Mouse (Mus musculus): ENCODE measurements around the gene Egfem1.

The Egfem1 gene

DNA sequence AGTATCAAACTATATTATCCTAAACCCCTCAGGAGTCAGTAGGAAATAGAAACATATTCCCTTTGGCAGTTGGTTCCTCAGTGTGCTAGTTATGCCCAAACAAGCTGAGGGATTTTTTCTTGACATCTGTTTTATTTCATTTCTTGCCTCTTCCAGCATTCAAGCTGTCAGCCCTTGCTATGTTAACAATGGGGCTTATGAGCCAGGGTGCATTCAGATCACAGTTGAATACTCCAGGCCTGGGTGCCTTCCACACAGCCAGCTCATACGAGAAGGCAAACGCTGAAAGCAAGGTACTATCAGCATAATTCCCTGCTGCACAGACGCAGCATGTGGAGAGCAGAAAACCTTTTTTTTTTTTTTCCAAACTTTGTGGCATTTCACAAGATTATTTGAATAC is 526.9 kb downstream of the Egfem1 start:
- no peak for DNase-seq

DNA sequence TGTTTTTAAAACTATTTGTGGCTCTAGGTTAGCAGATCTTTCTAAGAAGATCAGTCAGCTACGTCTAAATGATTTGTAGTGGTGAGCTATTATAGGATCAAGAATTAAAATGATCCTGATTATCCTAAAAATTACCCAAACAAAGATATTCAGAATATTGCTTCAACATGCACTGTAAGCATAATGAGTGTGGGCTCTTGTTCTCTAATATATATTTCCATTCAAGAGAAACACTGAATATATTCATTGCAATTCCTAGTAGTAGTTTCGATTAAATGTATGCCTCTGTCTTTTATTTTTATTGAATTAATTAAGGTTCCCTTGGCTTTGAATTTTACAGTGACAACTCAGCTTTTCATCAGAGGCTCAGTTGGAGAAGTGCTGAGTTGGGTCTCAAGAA is 527.4 kb downstream of the Egfem1 start:
- DNase-seq: no peak

DNA sequence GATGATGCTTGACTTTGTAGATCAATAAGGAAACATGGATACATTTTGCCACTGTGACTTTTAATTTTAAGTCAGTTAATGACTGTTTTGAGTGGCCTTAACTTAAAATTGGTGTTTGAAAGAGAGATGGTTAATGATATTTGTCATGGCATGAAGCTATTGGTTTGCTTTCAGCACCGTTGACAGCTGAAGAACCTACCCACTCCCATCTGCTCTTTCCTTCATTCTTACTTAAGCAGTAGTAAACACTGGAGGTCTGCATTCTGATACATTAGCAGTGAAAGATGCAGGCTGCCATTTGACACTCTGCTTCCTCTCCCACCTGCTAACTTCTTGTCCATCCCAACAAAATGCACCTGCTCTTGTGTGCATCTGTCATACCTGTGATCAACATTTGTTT is 537.8 kb downstream of the Egfem1 start:
- no peak for DNase-seq

DNA sequence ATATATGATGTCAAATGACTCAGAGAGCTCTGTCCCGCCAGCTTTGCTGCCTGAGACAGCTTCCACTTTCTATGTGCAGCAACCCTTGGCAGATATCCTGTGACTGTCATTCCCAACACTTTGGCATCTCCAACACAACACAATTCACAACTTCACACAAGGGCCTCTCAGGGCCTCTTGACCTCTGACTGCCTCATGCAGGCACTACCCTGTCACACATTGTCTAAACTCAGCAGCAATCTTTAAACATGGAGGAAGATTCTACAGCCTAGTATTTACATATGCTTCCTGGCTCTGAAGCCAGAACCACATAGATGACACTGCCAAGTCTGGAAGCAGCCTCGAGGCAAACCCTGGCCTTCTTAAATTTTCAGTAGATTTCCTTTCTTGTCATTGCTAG is 558.0 kb downstream of the Egfem1 start:
- DNase-seq: no peak

DNA sequence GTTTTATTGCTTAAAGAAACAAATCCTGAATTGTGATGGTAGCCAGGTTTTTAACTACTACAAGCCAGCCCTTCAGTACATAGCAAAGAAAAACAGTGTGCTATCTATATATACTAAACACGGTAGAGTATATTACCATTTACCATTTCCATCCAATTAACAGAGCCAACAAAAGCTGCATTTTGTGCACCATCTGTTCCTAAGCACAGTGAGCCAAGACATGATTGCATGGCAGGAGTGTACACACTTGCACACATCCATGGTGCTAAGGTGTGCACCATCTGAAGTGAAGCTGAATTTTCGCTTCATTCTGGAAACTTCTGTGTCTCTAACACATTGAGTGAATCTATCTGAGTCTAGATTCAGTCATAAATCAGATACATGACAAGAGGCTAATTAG is 585.0 kb downstream of the Egfem1 start:
- DNase-seq: no peak

DNA sequence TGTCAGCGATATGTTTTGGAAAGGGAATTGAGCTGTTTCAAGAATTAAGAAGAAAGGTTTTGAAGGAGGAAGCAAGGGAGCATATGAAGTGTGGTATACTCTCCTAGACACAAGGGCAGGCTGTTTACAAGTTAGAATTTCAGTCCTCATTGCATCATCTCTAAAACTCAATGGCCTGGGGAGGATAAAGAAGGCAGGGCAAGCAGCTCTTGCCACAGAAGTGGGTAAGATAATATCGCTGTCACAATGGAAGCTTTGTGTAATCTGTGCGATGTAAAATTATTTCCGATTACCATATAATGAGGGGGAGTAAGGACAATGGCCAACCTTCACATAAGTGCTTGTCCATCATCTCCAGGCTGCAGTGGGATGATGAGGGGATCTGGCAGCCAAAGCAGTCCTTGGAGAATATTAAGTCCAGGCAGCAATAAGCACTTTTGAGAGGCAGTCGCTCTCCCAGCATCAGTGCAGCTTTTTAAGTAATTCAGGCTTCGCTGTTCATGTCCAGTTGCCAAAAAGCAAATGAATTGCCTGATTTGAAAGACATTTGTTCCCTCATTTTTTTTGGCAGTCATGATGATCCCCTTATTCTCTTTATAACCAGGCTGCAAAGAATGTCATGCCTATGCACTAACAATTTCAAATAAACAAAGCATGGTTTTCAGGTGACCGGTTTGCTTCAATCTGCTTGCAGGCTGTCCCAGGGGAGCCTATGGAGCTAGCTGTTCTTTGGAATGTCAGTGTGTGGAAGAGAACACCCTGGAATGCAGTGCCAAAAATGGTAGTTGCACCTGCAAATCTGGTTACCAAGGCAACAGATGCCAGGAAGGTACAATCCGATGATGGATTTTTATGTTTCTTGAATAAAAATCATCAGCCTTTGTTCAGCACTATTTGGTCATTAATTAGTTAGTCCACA is 607.8 kb downstream of the Egfem1 start:
- no peak for DNase-seq

DNA sequence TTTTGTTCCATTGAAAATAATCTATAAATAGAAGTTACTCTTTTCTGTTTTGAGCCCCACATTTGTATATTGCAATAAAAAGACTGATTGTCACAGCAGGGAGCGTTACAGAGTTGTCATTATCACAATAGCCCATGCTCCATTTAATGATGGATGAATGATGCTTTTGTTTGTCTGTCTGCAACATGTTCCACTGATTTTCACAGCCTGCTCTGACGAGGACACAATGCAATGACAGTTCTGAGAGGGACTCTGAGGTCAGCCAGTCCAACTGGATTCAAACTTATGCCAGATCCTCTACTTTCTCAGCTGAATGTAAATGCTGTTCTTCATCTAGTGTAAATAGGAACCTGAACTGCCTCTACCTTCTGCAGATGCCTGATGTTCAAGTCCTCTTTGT is 619.3 kb downstream of the Egfem1 start:
- no peak for DNase-seq

DNA sequence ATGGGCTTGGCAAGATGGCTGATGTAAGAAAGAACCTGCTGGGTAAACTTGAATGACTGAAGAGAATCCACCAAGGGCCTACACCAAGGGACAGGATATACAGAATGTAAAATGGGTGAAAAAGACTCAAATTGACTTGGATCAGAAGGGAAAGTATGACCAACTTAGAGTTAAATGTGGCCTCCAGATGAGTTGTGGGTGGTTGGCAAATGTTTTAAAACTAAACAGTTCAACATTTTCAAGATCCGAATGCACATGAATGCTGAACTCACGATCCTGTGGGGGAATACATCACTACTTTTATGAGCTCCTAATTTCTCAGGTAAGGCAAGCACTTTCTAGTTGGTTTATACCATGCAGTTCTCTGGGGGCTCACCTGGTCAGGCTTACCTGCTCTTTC is 625.0 kb downstream of the Egfem1 start:
- DNase-seq: no peak

DNA sequence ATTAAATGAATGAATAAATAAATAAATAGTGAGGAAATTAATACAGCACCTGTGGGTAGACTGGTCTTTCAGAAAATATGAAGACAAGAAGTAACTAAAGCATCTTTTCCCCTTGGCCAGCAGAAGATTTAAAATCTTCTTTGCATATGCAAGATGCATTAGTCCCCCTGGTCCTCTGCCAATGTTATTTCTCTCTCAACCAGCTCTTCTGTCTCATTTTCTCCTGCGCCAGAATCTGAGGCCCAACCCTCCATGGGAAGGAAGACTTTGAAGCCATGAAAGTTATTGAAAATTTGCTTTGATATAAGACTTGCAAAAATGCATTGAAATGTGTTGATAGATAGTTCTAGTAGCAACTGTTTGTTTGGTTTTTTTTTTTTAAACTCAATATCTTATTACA is 625.6 kb downstream of the Egfem1 start:
- no peak for DNase-seq

DNA sequence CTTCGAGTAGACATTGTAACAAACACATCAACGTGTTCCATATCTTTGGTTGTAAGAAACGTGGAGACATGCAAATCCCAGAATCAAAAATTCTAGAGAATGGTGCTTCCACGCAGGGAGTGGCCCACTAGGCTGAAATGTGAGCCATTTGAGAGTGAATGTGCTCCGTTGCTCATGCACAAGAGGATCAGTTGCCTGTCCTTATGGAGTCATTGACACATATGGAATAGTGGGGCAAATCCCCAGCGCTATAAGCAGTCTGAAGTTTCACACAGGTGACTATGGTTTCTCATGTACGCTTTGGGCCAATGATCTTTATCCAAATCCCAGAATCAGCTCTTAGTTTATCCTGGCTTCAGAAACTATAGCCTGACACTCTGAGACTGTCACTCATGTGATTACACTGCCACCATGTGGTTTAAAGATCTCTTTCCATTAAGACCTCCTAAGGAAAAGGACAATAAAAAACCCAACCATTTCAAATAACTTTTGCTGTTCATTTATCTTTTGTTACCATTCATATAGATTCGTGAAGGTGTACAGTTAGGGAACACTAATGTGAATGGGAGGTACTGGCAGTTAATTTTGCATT is 644.6 kb downstream of the Egfem1 start:
- no peak for DNase-seq

DNA sequence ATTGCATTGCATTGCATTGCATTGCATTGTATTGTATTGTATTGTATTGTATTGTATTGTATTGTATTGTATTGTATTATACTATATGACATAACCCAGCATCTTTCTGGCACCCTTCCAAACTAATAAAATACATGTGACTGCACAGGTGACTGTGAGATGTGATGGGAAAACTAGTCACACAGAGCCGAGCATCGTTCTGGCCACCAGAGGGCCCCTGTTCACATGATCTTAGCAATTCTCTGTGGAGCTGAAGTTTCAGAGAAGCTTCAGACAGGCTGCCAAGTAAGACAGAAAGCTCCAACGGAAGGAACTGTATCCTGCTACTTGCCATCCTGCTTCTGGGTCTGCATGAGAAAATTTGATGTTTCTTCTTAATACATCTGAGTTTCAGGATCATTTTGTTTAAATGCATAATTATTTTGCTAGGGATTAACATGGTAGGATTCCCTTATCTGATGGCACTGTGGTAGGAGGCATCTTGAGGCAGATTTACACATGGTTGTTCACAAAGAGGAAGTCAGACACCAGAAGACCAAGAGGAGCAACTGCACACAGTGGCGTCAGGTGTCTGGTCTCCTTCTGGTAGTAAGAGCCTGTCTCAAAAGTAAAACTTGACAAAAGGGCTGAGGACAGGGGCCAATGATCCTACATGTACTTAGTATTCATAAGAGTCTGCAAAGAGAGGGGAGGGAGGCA is 648.4 kb downstream of the Egfem1 start:
- peak; percentile 11 for DNase-seq

DNA sequence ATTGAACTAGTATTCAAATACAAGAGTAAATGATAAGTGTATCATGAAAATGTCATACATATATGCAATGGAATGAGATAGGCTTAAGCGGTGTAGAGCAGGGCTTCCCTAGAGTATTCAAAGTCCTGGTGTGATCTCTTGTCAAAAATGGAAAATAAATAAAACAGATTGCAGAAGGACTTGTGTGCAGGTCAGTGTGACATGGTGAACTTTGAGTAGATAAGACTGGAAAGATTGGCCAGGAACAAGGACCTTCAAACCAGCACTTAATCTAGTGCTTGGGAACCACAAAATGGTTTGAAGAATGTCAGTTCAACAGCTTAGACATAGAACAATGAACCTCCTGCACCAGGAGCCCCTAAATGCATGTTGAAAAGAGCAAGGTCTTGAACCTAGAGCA is 649.7 kb downstream of the Egfem1 start:
- no peak for DNase-seq

DNA sequence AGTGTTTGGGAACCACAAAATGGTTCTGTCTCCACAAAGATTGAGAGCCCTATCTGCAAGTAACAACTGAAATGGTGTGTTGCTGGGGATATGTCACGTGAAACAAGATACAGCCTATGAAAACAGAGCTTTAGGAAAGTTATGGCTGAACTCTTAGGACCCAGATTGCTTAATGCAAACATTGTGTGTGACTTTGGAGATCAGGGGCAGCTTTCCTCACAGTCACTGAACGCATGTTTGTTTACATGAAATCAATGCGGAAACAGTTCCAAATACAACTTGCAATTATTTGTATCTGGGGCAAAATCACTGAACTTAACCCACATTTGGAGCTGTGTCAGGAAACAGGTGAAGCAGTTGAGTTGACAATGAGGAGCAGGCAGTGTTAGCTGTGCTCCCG is 650.8 kb downstream of the Egfem1 start:
- DNase-seq: no peak

DNA sequence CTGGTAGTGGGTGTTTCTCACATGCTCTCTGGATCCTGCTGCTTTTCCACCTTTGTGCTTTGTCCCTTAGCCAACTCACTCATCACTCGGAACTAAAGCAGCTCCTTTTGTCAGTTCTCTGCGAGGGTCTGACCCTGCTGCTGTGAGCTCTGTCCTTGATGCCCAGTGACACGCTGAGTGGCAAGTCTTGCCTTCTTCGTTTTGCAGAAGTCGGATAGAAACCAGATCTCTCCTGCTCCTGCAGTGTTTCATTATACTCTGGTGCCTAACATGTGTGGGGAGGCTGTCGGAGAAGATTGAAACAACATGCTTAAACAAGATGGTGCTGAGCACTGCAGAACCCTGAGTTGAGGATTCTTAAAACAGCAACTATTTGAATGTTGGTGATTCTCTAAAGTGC is 652.4 kb downstream of the Egfem1 start:
- no peak for DNase-seq

DNA sequence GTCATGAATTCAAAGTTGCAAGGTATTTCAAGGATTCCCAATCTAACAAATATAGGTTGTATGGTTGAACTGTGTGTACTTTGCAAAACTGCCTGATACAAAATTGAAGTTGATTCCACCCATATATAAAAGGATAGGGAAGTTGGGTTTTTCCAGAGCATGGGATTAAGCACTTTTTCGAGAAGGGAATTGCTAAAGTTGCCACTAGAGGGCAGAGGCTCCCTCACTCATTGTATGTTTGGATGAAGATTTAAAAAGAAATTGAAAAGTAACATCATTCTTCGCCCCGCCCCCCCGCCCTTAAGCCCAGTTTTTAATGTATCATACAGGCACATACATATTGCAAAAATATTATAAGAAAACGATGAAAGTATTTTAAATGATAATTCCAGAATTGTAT is 657.5 kb downstream of the Egfem1 start:
- DNase-seq: peak in 1 of 2 experiments; percentile 9

Data from lung, adult 18-20 months (tissue).